Mouse (Mus musculus) testis, adult 2 months (tissue): ENCODE measurements around the gene Slc35e3.

Source experiments
- CTCF ChIP-seq: fragments of 200-500 bp; IDR thresholded peaks from 2 replicates; pipeline ENCODE4 v1.5.1; 2012; ENCODE audit warnings: low read depth, mild to moderate bottlenecking, inconsistent platforms, low read length, moderate library complexity; ENCODE audit not compliant: control insufficient read depth, insufficient read depth, insufficient replicate concordance
- POLR2A ChIP-seq: fragments of 200-500 bp; IDR thresholded peaks from 2 replicates; pipeline ENCODE4 v1.6.1; 2012; ENCODE audit warnings: low read depth, mild to moderate bottlenecking, inconsistent platforms, low read length, moderate library complexity; ENCODE audit not compliant: control insufficient read depth

- TF ChIP-seq POLR2A (no peak), CTCF (no peak)
These were observed 51.8 kb downstream of the Slc35e3 start for GRCm38 (mm10) chr10:117694255-117694953.
